Mouse (Mus musculus): ENCODE measurements at regions not wholly inside any gene's neighbourhood (a gene's known extent, or its start where the extent isn't known, plus 50 kb on each side); places are given as distances from the start of the nearest gene placed in this dataset.

GRCm38 (mm10) chr12:58581811-58582572 is 312.9 kb upstream of the Clec14a start:
- no peak for ATAC-seq (ENCODE audit: low TSS enrichment)

GRCm38 (mm10) chr12:58569056-58569455 is 300.0 kb upstream of the Clec14a start:
- ATAC-seq (ENCODE audit: low TSS enrichment): no peak

- no peak for ATAC-seq (ENCODE audit: low TSS enrichment)
Observed at GRCm38 (mm10) chr12:58560840-58561239, 291.8 kb upstream of the Clec14a start.

GRCm38 (mm10) chr12:58559833-58560232 is 290.7 kb upstream of the Clec14a start:
- no peak for ATAC-seq (ENCODE audit: low TSS enrichment)

- no peak for ATAC-seq (ENCODE audit: low TSS enrichment)
Observed at GRCm38 (mm10) chr12:58557261-58557660, 288.2 kb upstream of the Clec14a start.

GRCm38 (mm10) chr12:58556741-58557140 is 287.7 kb upstream of the Clec14a start:
- ATAC-seq (ENCODE audit: low TSS enrichment): no peak

- ATAC-seq (ENCODE audit: low TSS enrichment): peak; percentile 50; the same call in 1 of the 2 replicates
Observed at GRCm38 (mm10) chr12:58556060-58556459, 287.0 kb upstream of the Clec14a start.

GRCm38 (mm10) chr12:58550859-58551761 is 282.0 kb upstream of the Clec14a start:
- peak; percentile 47 for ATAC-seq (ENCODE audit: low TSS enrichment)

- ATAC-seq (ENCODE audit: low TSS enrichment): peak; percentile 31; the same call in 1 of the 2 replicates
Observed at GRCm38 (mm10) chr12:58545832-58546538, 276.9 kb upstream of the Clec14a start.

GRCm38 (mm10) chr12:58544862-58545261 is 275.8 kb upstream of the Clec14a start:
- ATAC-seq (ENCODE audit: low TSS enrichment): peak; percentile 89

GRCm38 (mm10) chr12:58538305-58538719 is 269.2 kb upstream of the Clec14a start:
- ATAC-seq (ENCODE audit: low TSS enrichment): peak; percentile 50; the same call in 1 of the 2 replicates

- no peak for ATAC-seq (ENCODE audit: low TSS enrichment)
Observed at GRCm38 (mm10) chr12:58537833-58538232, 268.7 kb upstream of the Clec14a start.

- ATAC-seq (ENCODE audit: low TSS enrichment): no peak
Observed at GRCm38 (mm10) chr12:58536381-58536992, 267.4 kb upstream of the Clec14a start.

GRCm38 (mm10) chr12:58530306-58530705 is 261.2 kb upstream of the Clec14a start:
- ATAC-seq (ENCODE audit: low TSS enrichment): no peak

- no peak for ATAC-seq (ENCODE audit: low TSS enrichment)
Observed at GRCm38 (mm10) chr12:58516800-58517199, 247.7 kb upstream of the Clec14a start.

GRCm38 (mm10) chr12:58513951-58514350 is 244.9 kb upstream of the Clec14a start:
- ATAC-seq (ENCODE audit: low TSS enrichment): peak; percentile 98

- ATAC-seq (ENCODE audit: low TSS enrichment): peak; percentile 36; the same call in 1 of the 2 replicates
Observed at GRCm38 (mm10) chr12:58512645-58513044, 243.6 kb upstream of the Clec14a start.

- peak; percentile 95 for ATAC-seq (ENCODE audit: low TSS enrichment)
Observed at GRCm38 (mm10) chr12:58504283-58504682, 235.2 kb upstream of the Clec14a start.

- ATAC-seq (ENCODE audit: low TSS enrichment): no peak
Observed at GRCm38 (mm10) chr12:58474181-58474580, 205.1 kb upstream of the Clec14a start.

- no peak for ATAC-seq (ENCODE audit: low TSS enrichment)
Observed at GRCm38 (mm10) chr12:58473511-58473910, 204.4 kb upstream of the Clec14a start.

- ATAC-seq (ENCODE audit: low TSS enrichment): no peak
Observed at GRCm38 (mm10) chr12:58460465-58460864, 191.4 kb upstream of the Clec14a start.
